Mouse (Mus musculus) G1E (cell line): ENCODE measurements at regions not wholly inside any gene's neighbourhood (a gene's known extent, or its start where the extent isn't known, plus 50 kb on each side); places are given as distances from the start of the nearest gene placed in this dataset.

Source experiments
- CTCF ChIP-seq: IDR thresholded peaks from 2 replicates; pipeline ENCODE4 v1.5.1; 2012; ENCODE audit warnings: low read depth, low read length, inconsistent platforms, mixed read lengths
- GATA2 ChIP-seq: IDR thresholded peaks from 2 replicates; pipeline ENCODE4 v1.6.1; 2012; ENCODE audit warnings: low read depth, low read length, inconsistent platforms, borderline replicate concordance

DNA sequence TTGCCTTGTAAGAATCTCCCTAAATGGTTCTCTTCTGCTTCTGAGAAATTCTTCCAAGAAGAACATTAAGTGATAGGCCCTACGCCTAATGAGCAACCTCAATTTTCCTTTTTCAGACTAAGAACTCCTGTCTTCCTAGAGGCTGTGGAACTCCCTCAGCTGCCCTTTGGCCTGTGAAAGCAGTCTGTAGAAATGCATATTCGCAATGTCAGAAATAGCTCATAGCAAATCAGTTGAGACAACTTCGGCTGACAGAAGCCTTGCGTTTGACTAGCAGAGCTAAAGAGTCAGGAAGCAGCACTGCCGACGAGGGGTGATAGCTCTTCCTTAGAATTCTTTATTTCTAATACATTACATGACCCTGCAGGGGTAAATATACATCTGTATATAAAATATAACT, 80.3 kb upstream of the Ednra start:
- TF ChIP-seq CTCF: no peak
- no peak for TF ChIP-seq GATA2
